Mouse (Mus musculus) lung, postnatal 0 days (tissue): ENCODE measurements at regions not wholly inside any gene's neighbourhood (a gene's known extent, or its start where the extent isn't known, plus 50 kb on each side); places are given as distances from the start of the nearest gene placed in this dataset.

ENCODE experiments used
- ATAC-seq: fragments of 200-750 bp; cut with Nextera tagmentation; 2 replicates; pipeline ENCODE4 v1.8.0; 2017; ENCODE audit warnings: moderate library complexity
- DNase-seq: peaks from one replicate; pipeline ENCODE4 v3.0.0-alpha.2; 2016; ENCODE audit warnings: low spot score
- H3K27ac ChIP-seq: fragments of 300-500 bp; sonication (generic); 2 replicates; pipeline ENCODE4 v1.5.1; 2014; ENCODE audit warnings: antibody characterized with exemption, mild to moderate bottlenecking, low read length, mixed read lengths
- H3K27me3 ChIP-seq: fragments of 300-500 bp; sonication (generic); replicated peaks from 2 replicates; pipeline ENCODE4 v1.6.1; 2014; ENCODE audit warnings: low read length, mixed read lengths; ENCODE audit not compliant: insufficient read depth
- H3K36me3 ChIP-seq: fragments of 300-500 bp; sonication (generic); 2 replicates; pipeline ENCODE4 v1.6.1; 2014; ENCODE audit warnings: low read length, mixed read lengths; ENCODE audit not compliant: insufficient read depth
- H3K4me1 ChIP-seq: fragments of 300-500 bp; sonication (generic); 2 replicates; pipeline ENCODE4 v1.6.1; 2014; ENCODE audit warnings: antibody characterized with exemption, low read depth, low read length, mixed read lengths; ENCODE audit not compliant: insufficient read depth
- H3K4me2 ChIP-seq: fragments of 300-500 bp; sonication (generic); replicated peaks from 2 replicates; pipeline ENCODE4 v1.6.1; 2014; ENCODE audit warnings: low read depth, mild to moderate bottlenecking, low read length, moderate library complexity, mixed read lengths
- H3K4me3 ChIP-seq: fragments of 300-500 bp; sonication (generic); 2 replicates; pipeline ENCODE4 v1.5.1; 2014; ENCODE audit warnings: low read depth, low read length
- H3K9ac ChIP-seq: fragments of 300-500 bp; sonication (generic); replicated peaks from 2 replicates; pipeline ENCODE4 v1.6.1; 2014; ENCODE audit warnings: low read depth, mild to moderate bottlenecking
- H3K9me3 ChIP-seq: fragments of 300-500 bp; sonication (generic); 2 replicates; pipeline ENCODE4 v1.6.1; 2016; ENCODE audit warnings: low read length, mixed read lengths
- CTCF ChIP-seq: IDR thresholded peaks from 2 replicates; pipeline ENCODE4 v1.5.1; 2016; ENCODE audit warnings: antibody characterized with exemption, mild to moderate bottlenecking
- EP300 ChIP-seq: IDR thresholded peaks from 2 replicates; pipeline ENCODE4 v1.6.1; 2016; ENCODE audit warnings: antibody characterized with exemption, mild to moderate bottlenecking, control low read depth
- WGBS: fragments of 180-500 bp; shearing (Covaris S2); extraction: QIAGEN DNeasy Blood & Tissue Kit; methylation state at CpG from one replicate; pipeline ENCODE4 v1.1.7; 2014; 5-methylcytosine and 5-hydroxymethylcytosine counted together

GRCm38 (mm10) chr19:20243817-20244216, 146.9 kb downstream of the Anxa1 start:
- Histone ChIP-seq H3K4me2 (no peak overlapping the region), H3K27me3 (no peaks in the 10 kb centered on the region), H3K36me3 (no peaks in the 10 kb centered on the region), H3K4me1 (no peaks in the 10 kb centered on the region), H3K9me3 (no peaks in the 10 kb centered on the region), H3K27ac (no peak overlapping the region), H3K9ac (no peak overlapping the region), H3K4me3 (no peak overlapping the region)
- TF ChIP-seq CTCF: no peak
- TF ChIP-seq EP300: no peak
- WGBS: 57% methylated on average over 1 of the region's 1 CpGs
- DNase-seq (no peak), ATAC-seq (no peak)

GRCm38 (mm10) chr19:20241266-20241665, 149.5 kb downstream of the Anxa1 start:
- WGBS: 78% methylated on average over 6 of the region's 6 CpGs
- ATAC-seq: no peak

GRCm38 (mm10) chr19:20240471-20240870, 150.3 kb downstream of the Anxa1 start:
- H3K4me1 ChIP-seq: no peaks in the 10 kb centered on the region
- H3K9ac ChIP-seq: no peak overlapping the region
- H3K9me3 ChIP-seq: no peaks in the 10 kb centered on the region
- H3K27me3 ChIP-seq: no peaks in the 10 kb centered on the region
- no peak for ATAC-seq
- WGBS: 21% methylated on average over 1 of the region's 1 CpGs
- no peak overlapping the region for H3K4me3 ChIP-seq
- no peaks in the 10 kb centered on the region for H3K36me3 ChIP-seq
- DNase-seq: no peak
- TF ChIP-seq CTCF (peak; percentile 8; the same call in 1 of the 2 replicates), EP300 (no peak)
- no peak overlapping the region for H3K27ac ChIP-seq
- no peak overlapping the region for H3K4me2 ChIP-seq

More at GRCm38 (mm10) chr19:20241266-20241665, 149.5 kb downstream of the Anxa1 start:
- H3K27me3 ChIP-seq: no peaks in the 10 kb centered on the region
- H3K4me3 ChIP-seq: no peak overlapping the region
- H3K4me1 ChIP-seq: no peaks in the 10 kb centered on the region
- H3K27ac ChIP-seq: no peak overlapping the region
- no peaks in the 10 kb centered on the region for H3K36me3 ChIP-seq
- no peak for DNase-seq
- H3K9me3 ChIP-seq: no peaks in the 10 kb centered on the region
- no peak overlapping the region for H3K4me2 ChIP-seq
- TF ChIP-seq EP300: no peak
- no peak for TF ChIP-seq CTCF
- H3K9ac ChIP-seq: no peak overlapping the region

- Histone ChIP-seq H3K27me3 (no peaks in the 10 kb centered on the region), H3K9ac (no peak overlapping the region), H3K36me3 (no peaks in the 10 kb centered on the region), H3K9me3 (no peaks in the 10 kb centered on the region), H3K4me1 (no peaks in the 10 kb centered on the region), H3K27ac (no peak overlapping the region), H3K4me3 (no peak overlapping the region), H3K4me2 (no peak overlapping the region)
- no peak for TF ChIP-seq CTCF
- TF ChIP-seq EP300: no peak
- ATAC-seq: no peak
- WGBS: 28% methylated on average over 3 of the region's 3 CpGs
- peak; percentile 5 for DNase-seq
Observed at GRCm38 (mm10) chr19:20239396-20239795, 151.3 kb downstream of the Anxa1 start.

- Histone ChIP-seq H3K36me3 (no peaks in the 10 kb centered on the region), H3K4me3 (no peak overlapping the region), H3K4me1 (no peaks in the 10 kb centered on the region), H3K4me2 (no peak overlapping the region), H3K9ac (no peak overlapping the region), H3K9me3 (no peaks in the 10 kb centered on the region), H3K27ac (no peak overlapping the region), H3K27me3 (no peaks in the 10 kb centered on the region)
- TF ChIP-seq CTCF: no peak
- TF ChIP-seq EP300: no peak
- DNase-seq: no peak
- no peak for ATAC-seq
- WGBS: 82% methylated on average over 7 of the region's 7 CpGs
Observed at GRCm38 (mm10) chr19:20226756-20227155, 164.0 kb downstream of the Anxa1 start.

- Histone ChIP-seq H3K27me3 (no peaks in the 10 kb centered on the region), H3K27ac (no peak overlapping the region), H3K4me3 (no peak overlapping the region), H3K9me3 (no peaks in the 10 kb centered on the region), H3K36me3 (no peaks in the 10 kb centered on the region), H3K9ac (no peak overlapping the region), H3K4me2 (no peak overlapping the region), H3K4me1 (no peaks in the 10 kb centered on the region)
- DNase-seq (no peak), ATAC-seq (no peak)
- no peak for TF ChIP-seq EP300
- no peak for TF ChIP-seq CTCF
Observed at GRCm38 (mm10) chr19:20217389-20217788, 173.4 kb downstream of the Anxa1 start.

GRCm38 (mm10) chr19:20194511-20194910, 196.2 kb downstream of the Anxa1 start:
- no peak overlapping the region for H3K27ac ChIP-seq
- DNase-seq: no peak
- H3K4me1 ChIP-seq: no peaks in the 10 kb centered on the region
- no peak overlapping the region for H3K4me3 ChIP-seq
- H3K4me2 ChIP-seq: no peak overlapping the region
- H3K36me3 ChIP-seq: no peaks in the 10 kb centered on the region
- no peak for ATAC-seq
- TF ChIP-seq EP300: no peak
- no peak for TF ChIP-seq CTCF
- H3K9ac ChIP-seq: no peak overlapping the region
- H3K27me3 ChIP-seq: no peaks in the 10 kb centered on the region
- WGBS: 82% methylated on average over 1 of the region's 1 CpGs
- H3K9me3 ChIP-seq: no peaks in the 10 kb centered on the region
